Mouse (Mus musculus): ENCODE results near the gene Ankrd6. TPM values are rescaled to one million over a fixed set of nuclear protein-coding genes. Genes with fewer than 3 reads are reported as not detected.
"Not testable (repeated sequence)": the region's sequence is repeated elsewhere in the genome, so short reads cannot be mapped to it uniquely, and the experiment has no call there.

Gene Ankrd6
- polyA plus RNA-seq, 1 experiment from 2014 or later: 12.7 TPM

GRCm38 (mm10) chr4:32982716-32983175 is 32.1 kb upstream of the Ankrd6 start, which contains the start of gene Rragd:
TSS of gene Rragd (plus strand) at chr4:32983037.
- H3K27ac ChIP-seq: peak within 1 kb of the TSS; percentile 86
- H3K4me2 ChIP-seq (replicated peaks): peak within 1 kb of the TSS; percentile 99
- peaks cover 12% of the 10 kb centered on the region; the same call in 1 of the 2 replicates for H3K27me3 ChIP-seq
- peak within 1 kb of the TSS; percentile 77 for H3K9ac ChIP-seq
- H3K4me1 ChIP-seq: peaks cover 10% of the 10 kb centered on the region
- peak; percentile 71 for ATAC-seq (ENCODE audit: insufficient number of reproducible peaks, insufficient read depth, low FRiP score, low TSS enrichment)
- WGBS: 0% methylated on average over 18 of the region's 18 CpGs
- no peaks in the 10 kb centered on the region for H3K36me3 ChIP-seq
- H3K9me3 ChIP-seq: no peaks in the 10 kb centered on the region
- peak within 1 kb of the TSS; percentile 82 for H3K4me3 ChIP-seq

- no peaks in the 10 kb centered on the region for H3K9me3 ChIP-seq
- H3K27ac ChIP-seq: peak overlapping the region; percentile 86; the same call in 1 of the 2 replicates
- WGBS: 1% methylated on average over 15 of the region's 15 CpGs
- no peaks in the 10 kb centered on the region for H3K36me3 ChIP-seq
- no peak overlapping the region for H3K9ac ChIP-seq
- peaks cover 12% of the 10 kb centered on the region; the same call in 1 of the 2 replicates for H3K27me3 ChIP-seq
- peaks cover 10% of the 10 kb centered on the region for H3K4me1 ChIP-seq
- H3K4me3 ChIP-seq: peak overlapping the region; percentile 82
- no peak for ATAC-seq (ENCODE audit: insufficient number of reproducible peaks, insufficient read depth, low FRiP score, low TSS enrichment)
- H3K4me2 ChIP-seq (replicated peaks): peak overlapping the region; percentile 99
Observed at GRCm38 (mm10) chr4:32982041-32982715, 31.5 kb upstream of the Ankrd6 start.

- H3K27ac ChIP-seq: no peak overlapping the region
- peaks cover 10% of the 10 kb centered on the region for H3K4me1 ChIP-seq
- no peak for ATAC-seq (ENCODE audit: insufficient number of reproducible peaks, insufficient read depth, low FRiP score, low TSS enrichment)
- 0 out of 2 replicates have a peak overlapping the region, but pooled peaks have one; percentile 99 for H3K4me2 ChIP-seq (replicated peaks)
- no peaks in the 10 kb centered on the region for H3K36me3 ChIP-seq
- WGBS: 17% methylated on average over 5 of the region's 5 CpGs
- H3K27me3 ChIP-seq: peaks cover 12% of the 10 kb centered on the region; the same call in 1 of the 2 replicates
- no peaks in the 10 kb centered on the region for H3K9me3 ChIP-seq
- H3K9ac ChIP-seq: no peak overlapping the region
- H3K4me3 ChIP-seq: no peak overlapping the region
Observed at GRCm38 (mm10) chr4:32981617-32982016, 31.0 kb upstream of the Ankrd6 start.

GRCm38 (mm10) chr4:32980061-32980460 is 29.4 kb upstream of the Ankrd6 start:
- ATAC-seq (ENCODE audit: insufficient number of reproducible peaks, insufficient read depth, low FRiP score, low TSS enrichment): no peak
- H3K27ac ChIP-seq: no peak overlapping the region
- H3K36me3 ChIP-seq: no peaks in the 10 kb centered on the region
- no peak overlapping the region for H3K9ac ChIP-seq
- peaks cover 12% of the 10 kb centered on the region; the same call in 1 of the 2 replicates for H3K27me3 ChIP-seq
- 50% methylated on average over 3 of the region's 3 CpGs for WGBS
- no peak overlapping the region for H3K4me2 ChIP-seq (replicated peaks)
- H3K4me3 ChIP-seq: no peak overlapping the region
- peaks cover 7% of the 10 kb centered on the region for H3K4me1 ChIP-seq
- peaks cover under 1% of the 10 kb centered on the region; the same call in 1 of the 2 replicates for H3K9me3 ChIP-seq

- Histone ChIP-seq H3K27me3 (peaks cover 12% of the 10 kb centered on the region; the same call in 1 of the 2 replicates), H3K4me3 (no peak overlapping the region), H3K27ac (no peak overlapping the region), H3K36me3 (no peaks in the 10 kb centered on the region), H3K9ac (no peak overlapping the region), H3K9me3 (peaks cover 14% of the 10 kb centered on the region), H3K4me1 (peaks cover 2% of the 10 kb centered on the region; the same call in 1 of the 2 replicates), H3K4me2 (replicated peaks) (no peak overlapping the region)
- no peak for ATAC-seq (ENCODE audit: insufficient number of reproducible peaks, insufficient read depth, low FRiP score, low TSS enrichment)
- WGBS: 83% methylated on average over 4 of the region's 4 CpGs
Observed at GRCm38 (mm10) chr4:32977331-32977730, 26.7 kb upstream of the Ankrd6 start.

GRCm38 (mm10) chr4:32964619-32965018 is 14.0 kb upstream of the Ankrd6 start:
- H3K27me3 ChIP-seq; H3K9ac ChIP-seq; H3K4me2 ChIP-seq (replicated peaks); H3K27ac ChIP-seq; H3K36me3 ChIP-seq; ATAC-seq (ENCODE audit: insufficient number of reproducible peaks, insufficient read depth, low FRiP score, low TSS enrichment); H3K9me3 ChIP-seq; H3K4me3 ChIP-seq; H3K4me1 ChIP-seq: not testable (repeated sequence)
- WGBS: 88% methylated on average over 19 of the region's 19 CpGs

- Histone ChIP-seq H3K9ac (no peak overlapping the region), H3K27ac (no peak overlapping the region), H3K4me3 (no peak overlapping the region), H3K27me3 (no peaks in the 10 kb centered on the region), H3K36me3 (no peaks in the 10 kb centered on the region), H3K4me1 (no peaks in the 10 kb centered on the region), H3K9me3 (no peaks in the 10 kb centered on the region; the same call in 1 of the 2 replicates), H3K4me2 (replicated peaks) (no peak overlapping the region)
- WGBS: 63% methylated on average over 3 of the region's 3 CpGs
- no peak for ATAC-seq (ENCODE audit: insufficient number of reproducible peaks, insufficient read depth, low FRiP score, low TSS enrichment)
Observed at GRCm38 (mm10) chr4:32961394-32961793, 10.8 kb upstream of the Ankrd6 start.

- Histone ChIP-seq H3K9me3 (no peaks in the 10 kb centered on the region), H3K9ac (no peak overlapping the region), H3K27me3 (no peaks in the 10 kb centered on the region; the same call in 1 of the 2 replicates), H3K36me3 (no peaks in the 10 kb centered on the region), H3K4me1 (peaks cover 2% of the 10 kb centered on the region), H3K4me2 (replicated peaks) (no peak overlapping the region), H3K27ac (no peak overlapping the region), H3K4me3 (no peak overlapping the region)
- no peak for ATAC-seq (ENCODE audit: insufficient number of reproducible peaks, insufficient read depth, low FRiP score, low TSS enrichment)
- WGBS: 31% methylated on average over 2 of the region's 2 CpGs
Observed at GRCm38 (mm10) chr4:32956423-32956822, 5.8 kb upstream of the Ankrd6 start.

- Histone ChIP-seq H3K36me3 (no peaks in the 10 kb centered on the region), H3K4me2 (replicated peaks) (peak overlapping the region; percentile 84), H3K27ac (no peak overlapping the region), H3K4me3 (no peak overlapping the region), H3K9ac (no peak overlapping the region), H3K9me3 (no peaks in the 10 kb centered on the region), H3K27me3 (no peaks in the 10 kb centered on the region; the same call in 1 of the 2 replicates), H3K4me1 (peaks cover 7% of the 10 kb centered on the region)
- no peak for ATAC-seq (ENCODE audit: insufficient number of reproducible peaks, insufficient read depth, low FRiP score, low TSS enrichment)
- 20% methylated on average over 7 of the region's 7 CpGs for WGBS
Observed at GRCm38 (mm10) chr4:32952681-32953080, 2.0 kb upstream of the Ankrd6 start.

GRCm38 (mm10) chr4:32951035-32951940 is 647 bp upstream of the Ankrd6 start:
- peak overlapping the region; percentile 61; the same call in 1 of the 2 replicates for H3K9ac ChIP-seq
- H3K27ac ChIP-seq: no peak overlapping the region
- H3K4me1 ChIP-seq: peaks cover 11% of the 10 kb centered on the region
- no peaks in the 10 kb centered on the region for H3K9me3 ChIP-seq
- H3K4me3 ChIP-seq: peak overlapping the region; percentile 63
- H3K36me3 ChIP-seq: no peaks in the 10 kb centered on the region
- peak overlapping the region; percentile 84 for H3K4me2 ChIP-seq (replicated peaks)
- WGBS: 6% methylated on average over 34 of the region's 34 CpGs
- ATAC-seq (ENCODE audit: insufficient number of reproducible peaks, insufficient read depth, low FRiP score, low TSS enrichment): no peak; the same call in 1 of the 2 replicates
- no peaks in the 10 kb centered on the region; the same call in 1 of the 2 replicates for H3K27me3 ChIP-seq

GRCm38 (mm10) chr4:32948696-32949095 is 1.9 kb downstream of the Ankrd6 start:
- WGBS: 34% methylated on average over 10 of the region's 10 CpGs
- Histone ChIP-seq H3K27me3 (no peaks in the 10 kb centered on the region; the same call in 1 of the 2 replicates), H3K4me2 (replicated peaks) (0 out of 2 replicates have a peak overlapping the region, but pooled peaks have one; percentile 0), H3K36me3 (no peaks in the 10 kb centered on the region), H3K9me3 (no peaks in the 10 kb centered on the region), H3K27ac (no peak overlapping the region), H3K9ac (no peak overlapping the region), H3K4me1 (peaks cover 11% of the 10 kb centered on the region), H3K4me3 (no peak overlapping the region)
- no peak for ATAC-seq (ENCODE audit: insufficient number of reproducible peaks, insufficient read depth, low FRiP score, low TSS enrichment)

Measured in embryonic facial prominence, embryonic 12.5 days (tissue).